Mouse (Mus musculus) midbrain, embryonic 10.5 days (tissue): Measurements from ENCODE around the gene Lrmda. TPM values are rescaled to one million over a fixed set of nuclear protein-coding genes. Genes with fewer than 3 reads are reported as not detected.

ENCODE experiments used
- DNase-seq: peaks from one replicate; pipeline ENCODE4 v3.0.0-alpha.2; 2017; ENCODE audit warnings: low spot score
- H3K27ac ChIP-seq: fragments of 300-500 bp; sonication (generic); replicated peaks from 2 replicates; pipeline ENCODE4 v1.5.1; 2016; ENCODE audit warnings: mild to moderate bottlenecking
- H3K27me3 ChIP-seq: fragments of 300-500 bp; sonication (generic); 2 replicates; pipeline ENCODE4 v1.6.1; 2016; ENCODE audit warnings: low read depth, mild to moderate bottlenecking; ENCODE audit not compliant: poor library complexity, severe bottlenecking
- H3K36me3 ChIP-seq: fragments of 300-500 bp; sonication (generic); 2 replicates; pipeline ENCODE4 v1.6.1; 2016; ENCODE audit warnings: mild to moderate bottlenecking, moderate library complexity
- H3K4me1 ChIP-seq: fragments of 300-500 bp; sonication (generic); 2 replicates; pipeline ENCODE4 v1.6.1; 2016
- H3K4me3 ChIP-seq: fragments of 300-500 bp; sonication (generic); 2 replicates; pipeline ENCODE4 v1.5.1; 2016; ENCODE audit warnings: mild to moderate bottlenecking, moderate library complexity
- H3K9me3 ChIP-seq: fragments of 300-500 bp; sonication (generic); replicated peaks from 2 replicates; pipeline ENCODE4 v1.6.1; 2016; ENCODE audit warnings: mild to moderate bottlenecking
- WGBS: fragments of 180-500 bp; shearing (Covaris S2); methylation state at CpG from one replicate; pipeline ENCODE4 v1.1.7; 2016; 5-methylcytosine and 5-hydroxymethylcytosine counted together
- polyA plus RNA-seq: library from polyadenylated mRNA; unstranded; fragments of >200 nt; fragmentation: Nextera tagmentation; extraction: Ambion mirVana; gene quantifications from 2 replicates; pipeline ENCODE4 v1.2.1, GENCODE M21; 2016

The Lrmda gene
- polyA plus RNA-seq, 1 experiment from 2014 or later: 0.38 TPM

DNA sequence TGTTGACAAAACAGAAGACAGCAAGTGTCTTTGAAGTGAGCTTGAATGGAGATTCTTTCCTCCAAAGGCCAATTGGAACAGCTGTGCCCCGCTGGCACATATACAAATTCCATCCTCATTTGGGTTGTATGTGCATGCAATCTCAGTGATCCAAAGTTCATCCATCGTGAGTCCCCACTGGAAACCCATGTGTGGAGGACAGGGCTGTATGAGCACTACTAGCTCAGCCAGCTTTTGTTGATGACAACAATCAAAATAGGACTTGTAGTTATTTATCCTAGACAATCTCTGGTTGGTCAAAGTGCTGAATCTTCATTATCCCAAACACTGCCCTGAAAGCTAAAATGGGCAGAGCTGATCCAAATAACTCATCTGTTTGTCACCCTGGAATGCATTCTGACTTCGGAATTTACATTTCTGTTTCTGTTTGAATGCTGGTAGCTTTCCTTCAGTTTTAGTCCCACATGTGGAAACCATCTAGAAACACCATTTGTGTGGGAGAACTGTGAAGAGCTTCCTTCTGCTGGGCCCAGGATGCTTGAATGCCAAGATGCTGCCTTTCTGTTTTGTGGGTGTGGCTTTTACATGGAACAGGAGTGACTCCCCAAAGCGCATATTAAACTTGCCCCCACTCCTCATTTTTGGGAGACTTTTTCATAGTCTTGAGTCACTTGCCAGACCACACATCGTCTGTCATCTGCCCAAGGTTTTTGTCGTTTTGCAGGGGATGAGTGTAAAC, 344.7 kb downstream of the Lrmda start:
- WGBS: 86% methylated on average over 6 of the region's 6 CpGs
- no peaks in the 10 kb centered on the region for H3K36me3 ChIP-seq
- no peaks in the 10 kb centered on the region for H3K9me3 ChIP-seq
- no peak overlapping the region for H3K27ac ChIP-seq
- H3K27me3 ChIP-seq: 0 out of 2 replicates have a peak, but pooled peaks cover 9% of the 10 kb centered on the region
- no peak for DNase-seq
- H3K4me1 ChIP-seq: peaks cover 4% of the 10 kb centered on the region; the same call in 1 of the 2 replicates
- H3K4me3 ChIP-seq: no peak overlapping the region

DNA sequence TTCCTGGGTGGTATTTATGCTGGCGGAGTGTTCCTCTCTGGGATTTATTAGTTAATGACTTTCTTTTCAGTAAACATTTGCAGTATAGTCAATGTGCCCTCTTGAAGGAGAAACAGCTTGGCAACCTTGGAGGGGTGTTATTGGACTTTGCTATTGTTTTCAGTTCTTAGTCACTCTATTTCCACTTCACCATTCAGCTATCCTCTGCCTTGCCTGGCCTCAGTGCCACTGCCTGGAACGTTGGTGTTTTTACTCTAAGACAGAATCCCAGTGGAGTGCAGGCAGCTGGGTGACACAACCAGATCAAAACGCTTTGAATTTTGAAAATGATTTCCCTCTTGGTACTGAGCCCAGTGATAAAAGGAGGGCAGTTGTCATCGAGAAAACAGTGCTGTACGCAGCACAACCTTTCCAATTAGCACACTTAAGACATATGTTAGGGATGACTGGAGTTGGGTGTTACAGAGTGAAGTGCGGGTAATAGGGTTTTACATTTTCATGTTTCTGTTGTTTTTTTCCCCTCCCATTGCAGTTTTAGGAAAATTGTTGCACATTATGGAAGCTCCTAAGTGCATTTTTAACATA, 345.4 kb downstream of the Lrmda start:
- no peak for DNase-seq
- 86% methylated on average over 6 of the region's 6 CpGs for WGBS
- H3K4me3 ChIP-seq: no peak overlapping the region
- no peaks in the 10 kb centered on the region for H3K36me3 ChIP-seq
- H3K27me3 ChIP-seq: 0 out of 2 replicates have a peak, but pooled peaks cover 6% of the 10 kb centered on the region
- H3K9me3 ChIP-seq: no peaks in the 10 kb centered on the region
- H3K4me1 ChIP-seq: peaks cover 4% of the 10 kb centered on the region; the same call in 1 of the 2 replicates
- no peak overlapping the region for H3K27ac ChIP-seq

DNA sequence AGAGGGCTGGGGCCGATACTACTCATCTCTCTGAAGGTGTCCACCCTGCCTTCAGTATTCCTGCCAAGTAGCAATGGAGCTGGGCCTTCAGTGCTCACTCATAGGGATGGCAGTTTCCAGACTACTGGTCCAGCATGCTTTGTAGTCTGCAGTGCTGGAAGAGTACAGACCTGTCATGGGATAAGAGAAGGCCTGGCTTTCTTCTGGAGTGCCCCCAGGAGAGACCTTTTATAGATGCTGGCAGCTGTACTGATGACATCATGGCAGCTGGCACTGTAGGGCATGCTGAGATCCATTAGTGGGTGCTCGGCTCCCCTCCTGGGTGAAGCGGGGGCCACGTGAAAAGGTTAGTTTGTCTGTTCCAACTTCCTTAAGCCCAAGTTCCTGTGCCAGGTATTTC, 348.1 kb downstream of the Lrmda start:
- no peak for DNase-seq
- H3K4me1 ChIP-seq: peaks cover under 1% of the 10 kb centered on the region; the same call in 1 of the 2 replicates
- WGBS: 89% methylated on average over 4 of the region's 4 CpGs
- no peaks in the 10 kb centered on the region for H3K9me3 ChIP-seq
- H3K36me3 ChIP-seq: no peaks in the 10 kb centered on the region
- no peaks in the 10 kb centered on the region for H3K27me3 ChIP-seq
- H3K4me3 ChIP-seq: no peak overlapping the region
- no peak overlapping the region for H3K27ac ChIP-seq

DNA sequence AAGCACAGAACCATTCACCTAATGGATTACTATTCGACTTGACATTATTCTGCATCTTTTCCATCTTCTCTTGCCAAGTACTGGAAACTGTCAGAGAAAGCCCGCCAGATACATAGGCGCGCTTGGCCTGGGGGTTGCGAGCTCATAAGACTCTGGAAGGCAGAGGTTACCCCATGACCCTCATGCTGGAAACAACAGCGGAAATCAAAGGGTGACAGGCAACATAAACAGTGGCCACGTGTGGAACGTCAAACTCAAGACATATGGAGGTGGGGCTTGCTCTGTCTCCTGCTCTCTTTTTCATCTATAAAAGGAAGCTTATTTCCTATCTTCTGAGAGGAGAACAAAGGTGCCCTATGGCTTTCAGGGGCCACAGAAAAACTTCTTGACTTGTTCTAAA, 351.6 kb downstream of the Lrmda start:
- H3K4me1 ChIP-seq: no peaks in the 10 kb centered on the region
- WGBS: 78% methylated on average over 8 of the region's 8 CpGs
- no peak for DNase-seq
- H3K9me3 ChIP-seq: no peaks in the 10 kb centered on the region
- H3K27me3 ChIP-seq: no peaks in the 10 kb centered on the region
- no peak overlapping the region for H3K4me3 ChIP-seq
- H3K36me3 ChIP-seq: no peaks in the 10 kb centered on the region
- H3K27ac ChIP-seq: no peak overlapping the region

DNA sequence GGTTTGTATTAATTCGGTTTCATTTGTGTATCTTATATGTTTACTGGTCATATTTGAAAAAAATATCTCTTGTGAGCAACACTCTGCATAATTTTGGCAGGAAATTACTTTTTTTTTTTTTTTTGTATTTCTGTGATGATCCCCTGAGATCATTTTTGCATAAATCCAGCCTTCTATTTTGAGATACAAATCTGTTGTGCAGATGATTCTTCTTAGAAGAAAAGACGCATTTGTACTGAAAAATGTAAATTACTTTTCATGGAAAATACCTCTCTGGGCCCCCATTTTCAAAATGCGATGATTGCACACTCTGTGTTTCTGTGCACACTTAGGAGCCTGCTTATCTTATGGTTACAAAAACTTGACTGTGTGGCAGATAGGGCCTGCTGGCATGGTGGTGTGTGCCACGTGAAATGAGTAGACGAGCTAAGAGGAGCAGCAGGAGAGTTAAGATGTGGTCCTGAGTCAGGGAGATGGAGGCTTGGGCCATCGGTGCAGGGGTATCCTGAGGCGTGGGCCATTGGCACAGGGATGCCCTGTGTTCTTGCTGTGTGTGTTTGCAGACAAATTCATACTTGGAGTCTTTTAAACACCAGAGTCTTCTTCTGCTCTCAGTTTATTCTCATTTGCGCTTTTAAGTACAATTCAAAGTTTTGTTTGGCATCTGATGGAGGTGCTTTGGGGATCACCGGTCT, 353.3 kb downstream of the Lrmda start:
- Histone ChIP-seq H3K27ac (no peak overlapping the region; the same call in 1 of the 2 replicates), H3K27me3 (no peaks in the 10 kb centered on the region), H3K36me3 (no peaks in the 10 kb centered on the region), H3K9me3 (no peaks in the 10 kb centered on the region), H3K4me1 (no peaks in the 10 kb centered on the region), H3K4me3 (no peak overlapping the region)
- 90% methylated on average over 9 of the region's 9 CpGs for WGBS
- DNase-seq: no peak

DNA sequence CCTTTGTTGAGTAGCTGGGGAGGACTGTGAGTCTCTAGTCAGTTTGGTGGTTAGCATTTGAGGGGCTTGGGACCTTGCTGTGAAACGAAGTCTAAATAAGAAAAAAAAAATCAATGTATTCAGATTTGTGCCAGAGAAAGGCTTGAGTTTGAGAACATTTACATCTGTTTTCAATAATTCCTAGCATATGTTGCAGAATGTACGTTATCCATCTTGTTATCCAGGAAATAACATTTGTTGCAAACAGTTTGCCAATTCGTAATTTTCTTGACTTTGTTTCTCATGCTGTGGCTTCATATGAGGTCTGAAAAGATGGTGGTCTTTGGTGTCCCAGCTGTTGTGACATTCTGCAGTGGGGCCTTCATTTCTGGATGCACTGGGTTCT, 353.8 kb downstream of the Lrmda start:
- DNase-seq: no peak
- Histone ChIP-seq H3K4me1 (no peaks in the 10 kb centered on the region), H3K27ac (no peak overlapping the region), H3K9me3 (no peaks in the 10 kb centered on the region), H3K36me3 (no peaks in the 10 kb centered on the region), H3K4me3 (no peak overlapping the region), H3K27me3 (no peaks in the 10 kb centered on the region)
- WGBS: 80% methylated on average over 3 of the region's 3 CpGs

DNA sequence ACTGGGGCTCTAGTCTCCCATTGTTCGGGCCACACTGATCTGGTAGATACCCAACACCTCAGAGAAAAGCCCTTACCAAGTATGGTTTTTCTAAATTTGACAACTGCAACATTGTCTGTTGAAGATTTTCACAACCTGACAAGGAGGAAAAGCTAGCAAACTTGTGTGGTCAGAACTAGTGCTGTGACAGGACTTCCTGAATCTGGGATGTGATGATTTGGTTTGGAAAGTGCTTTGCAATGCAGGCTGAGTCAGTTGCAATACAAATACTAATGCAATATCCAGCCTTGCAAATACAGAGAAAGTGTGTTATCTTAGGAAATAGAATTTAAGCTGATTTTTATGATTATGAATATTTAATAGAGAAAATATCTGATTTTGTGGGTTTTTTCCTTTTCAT, 357.6 kb downstream of the Lrmda start:
- H3K4me1 ChIP-seq: no peaks in the 10 kb centered on the region
- H3K4me3 ChIP-seq: no peak overlapping the region
- 90% methylated on average over 1 of the region's 1 CpGs for WGBS
- no peak for DNase-seq
- no peaks in the 10 kb centered on the region for H3K36me3 ChIP-seq
- no peaks in the 10 kb centered on the region for H3K9me3 ChIP-seq
- no peaks in the 10 kb centered on the region for H3K27me3 ChIP-seq
- H3K27ac ChIP-seq: no peak overlapping the region

DNA sequence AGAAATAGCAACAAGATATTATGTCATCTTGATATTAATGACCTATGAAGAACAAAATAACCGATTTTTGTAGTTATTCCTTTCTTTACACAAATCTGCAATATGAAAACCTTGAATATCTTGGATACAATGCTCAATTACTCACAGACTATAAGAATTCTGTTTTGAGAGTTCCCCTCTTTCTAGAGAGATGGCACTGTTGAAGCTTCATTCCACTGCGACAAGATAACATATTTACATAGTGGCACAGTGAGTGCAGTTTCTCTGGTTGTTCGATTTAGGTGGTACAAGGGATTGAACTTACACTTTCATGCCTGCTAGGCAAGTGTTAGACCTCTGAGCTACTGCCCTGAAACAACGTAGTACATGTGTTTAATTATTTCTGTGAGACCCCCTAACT, 362.6 kb downstream of the Lrmda start:
- H3K36me3 ChIP-seq: no peaks in the 10 kb centered on the region
- no peaks in the 10 kb centered on the region for H3K27me3 ChIP-seq
- DNase-seq: no peak
- no peak overlapping the region for H3K4me3 ChIP-seq
- 81% methylated on average over 4 of the region's 4 CpGs for WGBS
- no peak overlapping the region for H3K27ac ChIP-seq
- no peaks in the 10 kb centered on the region for H3K4me1 ChIP-seq
- H3K9me3 ChIP-seq: no peaks in the 10 kb centered on the region

DNA sequence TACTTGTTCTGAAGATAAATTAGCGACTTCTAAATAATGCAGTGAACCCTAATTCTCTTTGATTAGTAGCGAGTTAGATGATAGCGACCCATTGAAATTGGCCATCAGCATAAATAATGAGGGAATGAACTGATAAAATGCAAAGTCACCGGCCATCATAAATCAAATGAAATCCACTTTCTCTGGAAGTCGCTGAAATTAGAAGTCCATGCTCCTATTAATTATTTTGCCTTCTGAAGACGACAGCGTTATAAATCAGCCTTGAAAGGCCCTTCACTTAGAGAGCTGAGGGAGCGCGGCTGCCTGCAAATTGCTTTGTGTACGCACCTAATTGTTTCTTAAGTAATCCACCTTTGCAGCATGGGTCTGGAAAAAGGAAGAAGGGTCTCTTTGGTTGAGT, 374.1 kb downstream of the Lrmda start:
- Histone ChIP-seq H3K27ac (no peak overlapping the region), H3K27me3 (no peaks in the 10 kb centered on the region), H3K4me3 (no peak overlapping the region), H3K4me1 (no peaks in the 10 kb centered on the region), H3K9me3 (no peaks in the 10 kb centered on the region), H3K36me3 (no peaks in the 10 kb centered on the region)
- WGBS: 92% methylated on average over 10 of the region's 10 CpGs
- no peak for DNase-seq

DNA sequence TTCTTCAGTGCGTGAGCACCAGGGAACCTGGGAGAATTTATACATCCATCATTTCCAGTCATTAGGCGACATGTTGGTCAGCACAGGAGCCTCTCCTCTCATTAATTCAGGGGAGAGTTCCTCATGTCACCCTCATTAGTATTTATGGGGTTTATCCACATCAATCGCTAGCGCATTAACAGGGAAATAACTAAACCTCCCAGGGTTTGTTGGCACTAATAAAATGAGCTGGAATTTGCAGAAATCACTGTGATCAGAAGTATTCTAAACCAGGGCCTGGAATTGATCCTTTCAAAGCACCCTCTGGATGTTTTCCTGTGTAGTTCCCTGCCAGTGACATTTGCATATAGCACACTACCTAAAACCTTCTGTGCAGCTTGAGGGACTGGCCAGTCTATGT, 382.9 kb downstream of the Lrmda start:
- Histone ChIP-seq H3K9me3 (no peaks in the 10 kb centered on the region), H3K4me3 (no peak overlapping the region), H3K27ac (no peak overlapping the region), H3K36me3 (no peaks in the 10 kb centered on the region), H3K27me3 (no peaks in the 10 kb centered on the region), H3K4me1 (no peaks in the 10 kb centered on the region)
- WGBS: 83% methylated on average over 4 of the region's 4 CpGs
- no peak for DNase-seq

DNA sequence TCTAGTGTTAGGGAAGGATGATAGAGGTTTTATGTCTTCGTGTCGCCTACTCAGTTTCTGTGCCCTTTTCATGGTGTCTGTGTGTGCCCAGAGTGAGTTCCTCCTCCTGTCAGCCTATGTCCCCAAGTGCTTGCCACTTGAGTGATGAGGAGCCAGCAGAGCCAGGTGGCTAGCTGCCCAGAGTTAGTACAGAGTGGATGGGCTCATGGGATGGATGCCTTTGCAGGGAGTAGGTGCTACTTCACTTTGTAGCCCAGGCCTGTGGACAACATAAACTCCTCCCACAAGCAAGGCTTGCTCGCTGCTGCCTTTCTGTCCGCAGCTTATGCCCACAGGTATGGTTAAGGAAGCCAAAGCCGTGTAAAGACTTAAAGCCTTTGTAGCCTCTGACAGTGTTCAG, 387.1 kb downstream of the Lrmda start:
- no peaks in the 10 kb centered on the region for H3K36me3 ChIP-seq
- H3K27ac ChIP-seq: no peak overlapping the region
- no peaks in the 10 kb centered on the region for H3K4me1 ChIP-seq
- 82% methylated on average over 5 of the region's 5 CpGs for WGBS
- no peaks in the 10 kb centered on the region for H3K9me3 ChIP-seq
- H3K4me3 ChIP-seq: no peak overlapping the region
- H3K27me3 ChIP-seq: no peaks in the 10 kb centered on the region
- DNase-seq: no peak

DNA sequence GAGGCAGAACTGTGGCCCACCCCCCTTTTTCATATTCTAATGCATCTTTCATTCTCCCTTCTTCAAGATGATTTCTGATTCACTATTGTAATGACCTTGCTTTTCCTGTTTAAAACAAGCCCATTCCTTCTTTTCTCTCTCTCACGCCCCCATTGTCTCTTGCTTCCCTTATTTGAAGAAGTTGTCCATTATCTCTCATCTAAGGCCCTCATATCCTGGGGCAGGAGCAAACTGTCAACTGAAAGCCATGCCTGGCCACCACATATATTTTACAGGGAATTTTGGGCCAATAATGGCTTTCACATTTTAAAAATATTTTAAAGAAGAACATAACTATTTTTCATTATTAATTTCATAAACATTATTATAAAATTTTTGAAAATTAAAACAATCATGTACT, 391.3 kb downstream of the Lrmda start:
- Histone ChIP-seq H3K9me3 (no peaks in the 10 kb centered on the region), H3K4me1 (no peaks in the 10 kb centered on the region), H3K36me3 (no peaks in the 10 kb centered on the region), H3K4me3 (no peak overlapping the region), H3K27me3 (no peaks in the 10 kb centered on the region), H3K27ac (no peak overlapping the region)
- 78% methylated on average over 1 of the region's 1 CpGs for WGBS
- DNase-seq: no peak

DNA sequence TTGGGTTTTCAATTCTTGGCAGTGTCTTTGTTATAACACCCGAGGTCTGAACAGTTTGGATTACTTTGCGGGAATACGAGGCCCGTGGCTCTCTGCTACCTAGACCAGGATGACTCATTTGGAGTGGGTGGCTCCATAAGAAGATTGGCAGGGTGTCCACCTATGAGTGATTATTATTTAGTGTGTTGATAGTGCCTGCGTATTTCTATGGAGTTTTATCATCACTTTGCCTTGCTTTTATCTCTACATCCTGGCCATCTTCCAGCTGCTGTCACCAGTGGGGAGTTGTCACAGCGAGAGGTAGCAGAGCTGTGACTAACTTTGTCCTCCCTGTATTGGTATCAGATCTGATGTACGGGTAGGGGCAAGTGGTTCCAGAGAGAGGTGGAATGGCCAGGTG, 393.7 kb downstream of the Lrmda start:
- no peaks in the 10 kb centered on the region for H3K36me3 ChIP-seq
- no peaks in the 10 kb centered on the region for H3K27me3 ChIP-seq
- WGBS: 86% methylated on average over 7 of the region's 7 CpGs
- DNase-seq: no peak
- no peaks in the 10 kb centered on the region for H3K4me1 ChIP-seq
- H3K4me3 ChIP-seq: no peak overlapping the region
- no peak overlapping the region for H3K27ac ChIP-seq
- H3K9me3 ChIP-seq: no peaks in the 10 kb centered on the region
